Mouse (Mus musculus) midbrain, embryonic 16.5 days (tissue): Measurements from ENCODE around the gene Fam20c. TPM values are rescaled to one million over a fixed set of nuclear protein-coding genes. Genes with fewer than 3 reads are reported as not detected.
A peak's percentile ranks its signal among the peaks of the same experiment; 100 is the strongest.

Experiments used
- ATAC-seq: fragments of 200-750 bp; cut with Nextera tagmentation; 2 replicates; pipeline ENCODE4 v1.8.0; 2017; ENCODE audit warnings: moderate TSS enrichment
- H3K27ac ChIP-seq: fragments of 300-500 bp; sonication (generic); 2 replicates; pipeline ENCODE4 v1.5.1; 2014; ENCODE audit warnings: mild to moderate bottlenecking, low read length, mixed read lengths
- H3K27me3 ChIP-seq: fragments of 300-500 bp; sonication (generic); 2 replicates; pipeline ENCODE4 v1.6.1; 2014; ENCODE audit warnings: low read depth, low read length, mixed read lengths; ENCODE audit not compliant: control insufficient read depth, insufficient read depth
- H3K36me3 ChIP-seq: fragments of 300-500 bp; sonication (generic); 2 replicates; pipeline ENCODE4 v1.6.1; 2014; ENCODE audit warnings: mild to moderate bottlenecking, low read length, moderate library complexity, mixed read lengths; ENCODE audit not compliant: control insufficient read depth, insufficient read depth
- H3K4me1 ChIP-seq: fragments of 300-500 bp; sonication (generic); 2 replicates; pipeline ENCODE4 v1.6.1; 2014; ENCODE audit warnings: mild to moderate bottlenecking, low read length, mixed read lengths; ENCODE audit not compliant: control insufficient read depth, insufficient read depth
- H3K4me2 ChIP-seq: fragments of 300-500 bp; sonication (generic); 2 replicates; pipeline ENCODE4 v1.6.1; 2014; ENCODE audit warnings: mild to moderate bottlenecking, low read length, mixed read lengths
- H3K4me3 ChIP-seq: fragments of 300-500 bp; sonication (generic); 2 replicates; pipeline ENCODE4 v1.5.1; 2014; ENCODE audit warnings: low read depth, mild to moderate bottlenecking, low read length, moderate library complexity, mixed read lengths
- H3K9ac ChIP-seq: fragments of 300-500 bp; sonication (generic); 2 replicates; pipeline ENCODE4 v1.6.1; 2014; ENCODE audit warnings: low read depth, low read length, mixed read lengths
- H3K9me3 ChIP-seq: fragments of 300-500 bp; sonication (generic); replicated peaks from 2 replicates; pipeline ENCODE4 v1.6.1; 2014; ENCODE audit warnings: mild to moderate bottlenecking, low read length, mixed read lengths; ENCODE audit not compliant: control insufficient read depth, poor library complexity, severe bottlenecking
- WGBS: fragments of 180-500 bp; shearing (Covaris S2); extraction: QIAGEN DNeasy Blood & Tissue Kit; methylation state at CpG from one replicate; pipeline ENCODE4 v1.1.7; 2014; 5-methylcytosine and 5-hydroxymethylcytosine counted together
- polyA plus RNA-seq: library from polyadenylated mRNA; unstranded; fragments of >200 nt; fragmentation: Nextera tagmentation; extraction: Ambion mirVana; gene quantifications from 2 replicates; pipeline ENCODE4 v1.2.1, GENCODE M21; 2015

Fam20c gene
- polyA plus RNA-seq: 41.9 and 44.7 TPM in 2 replicates

DNA sequence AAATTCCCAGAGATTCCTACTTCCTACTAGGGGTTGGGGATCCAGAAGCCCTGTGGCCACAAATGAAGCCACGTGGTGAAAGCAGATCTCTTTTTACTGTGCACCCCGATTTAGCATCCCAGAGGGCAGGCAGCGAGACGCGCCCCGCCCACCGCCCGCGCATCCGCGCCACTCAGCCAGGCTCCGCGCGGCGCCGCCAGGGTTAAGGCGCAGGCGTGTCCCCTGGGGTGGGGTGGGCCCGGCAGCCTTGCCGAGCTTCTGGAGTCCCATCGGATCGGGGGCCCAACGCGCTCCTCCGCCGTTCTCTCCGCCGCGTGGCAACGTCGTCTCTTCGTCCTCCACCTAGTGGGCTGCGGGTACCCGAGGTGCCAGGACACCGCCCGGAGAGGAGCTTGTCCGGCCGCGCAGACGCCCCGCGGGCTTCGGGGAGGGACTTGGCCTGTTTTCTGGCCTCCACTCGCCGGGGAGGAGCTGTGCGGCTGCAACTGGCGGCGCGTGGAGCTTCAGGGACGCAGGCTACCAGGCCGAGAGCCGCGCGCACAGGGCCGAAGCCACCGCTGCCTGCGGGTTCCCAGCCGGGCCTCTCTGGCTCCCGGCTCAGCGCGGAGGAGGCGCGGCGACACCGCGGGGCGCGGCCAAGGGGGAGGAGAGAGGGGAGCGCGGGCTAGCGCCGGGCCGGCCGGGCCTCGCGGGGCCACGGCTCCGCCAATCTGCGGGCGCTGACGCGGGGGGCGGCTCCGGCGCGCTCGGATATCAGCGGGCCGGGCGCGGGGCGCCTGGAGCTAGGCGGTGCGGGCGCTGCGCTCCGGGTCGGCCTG lies at the start of gene Fam20c:
Gene Fam20c, plus strand, starts transcription at position 212 of the 818 bp plus-strand sequence.
- H3K4me1 ChIP-seq: peaks cover 34% of the 10 kb centered on the region

DNA sequence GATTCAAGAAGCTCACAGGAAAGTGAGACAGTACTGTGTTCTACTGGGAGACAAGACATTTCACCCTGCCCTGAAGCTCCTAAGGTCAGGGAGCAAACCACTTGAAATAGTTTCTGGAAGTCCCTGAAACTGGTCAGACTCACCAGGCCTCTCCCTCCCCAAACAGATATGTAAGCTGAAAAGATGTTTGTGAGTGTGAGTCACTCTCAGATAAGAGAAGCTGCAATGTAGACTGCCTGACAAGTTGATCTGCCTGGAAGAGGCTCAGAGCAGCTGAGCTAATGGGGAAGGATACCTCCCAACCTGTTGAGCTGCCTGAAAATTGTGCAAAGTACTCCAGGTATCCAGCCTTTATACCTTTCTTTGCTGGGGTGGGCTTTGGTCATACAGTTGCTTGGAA lies 46.9 kb upstream of the Fam20c start:
- H3K9ac ChIP-seq: no peak overlapping the region

More for the DNA sequence above, at the start of gene Fam20c:
- Histone ChIP-seq H3K9ac (peak within 1 kb of the TSS; percentile 85), H3K4me2 (peak within 1 kb of the TSS; percentile 84), H3K27ac (peak within 1 kb of the TSS; percentile 94), H3K27me3 (no peaks in the 10 kb centered on the region), H3K9me3 (no peaks in the 10 kb centered on the region), H3K36me3 (peaks cover 2% of the 10 kb centered on the region), H3K4me3 (peak within 1 kb of the TSS; percentile 63)
- under 1% methylated on average over 91 of the region's 98 CpGs for WGBS
- ATAC-seq: peak; percentile 79

DNA sequence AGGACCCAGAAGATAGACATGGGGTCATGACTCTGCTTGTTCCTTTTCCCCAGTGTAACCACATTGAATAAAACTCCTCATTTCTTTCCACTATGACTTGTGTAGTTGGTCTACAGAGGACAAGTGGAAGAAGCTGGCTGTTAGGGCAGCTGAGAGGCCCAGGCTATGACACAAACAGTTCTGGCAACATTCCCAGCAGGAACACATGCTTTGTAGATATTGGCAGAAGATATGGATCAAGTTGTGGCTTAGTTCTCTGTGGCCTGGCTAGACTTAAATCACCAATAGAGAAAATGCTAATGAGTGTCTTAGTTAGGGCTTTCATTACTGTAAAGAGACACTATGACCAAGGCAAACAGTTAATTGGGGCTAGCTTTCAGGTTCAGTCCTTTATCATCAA lies 45.7 kb upstream of the Fam20c start:
- ATAC-seq: no peak
- no peaks in the 10 kb centered on the region for H3K36me3 ChIP-seq
- no peaks in the 10 kb centered on the region for H3K27me3 ChIP-seq
- no peaks in the 10 kb centered on the region for H3K9me3 ChIP-seq
- no peaks in the 10 kb centered on the region for H3K4me1 ChIP-seq
- no peak overlapping the region for H3K4me2 ChIP-seq
- H3K9ac ChIP-seq: no peak overlapping the region
- H3K4me3 ChIP-seq: no peak overlapping the region
- H3K27ac ChIP-seq: no peak overlapping the region

More for the DNA sequence above, 46.9 kb upstream of the Fam20c start:
- H3K4me1 ChIP-seq: no peaks in the 10 kb centered on the region
- H3K4me2 ChIP-seq: no peak overlapping the region
- no peaks in the 10 kb centered on the region for H3K36me3 ChIP-seq
- H3K27me3 ChIP-seq: no peaks in the 10 kb centered on the region
- H3K27ac ChIP-seq: no peak overlapping the region
- ATAC-seq: no peak
- H3K9me3 ChIP-seq: no peaks in the 10 kb centered on the region
- H3K4me3 ChIP-seq: no peak overlapping the region

DNA sequence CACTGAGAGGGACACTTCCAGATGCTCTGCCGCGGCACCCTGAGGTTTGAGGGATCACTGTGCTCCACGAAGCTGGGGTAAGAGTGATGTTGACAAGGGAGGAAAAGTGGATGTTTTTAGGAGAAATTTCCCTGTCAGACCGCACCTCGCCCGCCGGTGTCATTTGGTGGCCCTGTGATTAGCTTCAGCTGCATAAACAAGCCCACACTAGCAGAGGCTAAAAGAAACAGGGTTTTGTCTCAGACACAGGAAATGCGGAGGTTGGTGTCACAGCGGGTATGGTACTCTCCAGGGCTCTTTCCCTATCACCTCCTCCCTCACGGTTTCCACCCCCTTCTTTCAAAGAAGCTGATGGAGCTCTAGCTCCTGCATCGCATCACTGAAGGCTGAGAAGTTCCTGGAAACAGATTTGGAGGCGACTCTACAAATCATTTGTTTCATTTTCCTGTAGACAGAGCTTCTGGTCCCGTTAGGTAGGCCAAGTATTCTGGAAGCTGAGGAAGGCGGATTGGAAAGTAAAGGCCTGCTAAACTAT lies 38.7 kb upstream of the Fam20c start:
- Histone ChIP-seq H3K36me3 (no peaks in the 10 kb centered on the region), H3K4me3 (no peak overlapping the region), H3K4me2 (no peak overlapping the region), H3K27me3 (no peaks in the 10 kb centered on the region), H3K9ac (no peak overlapping the region), H3K9me3 (no peaks in the 10 kb centered on the region), H3K4me1 (no peaks in the 10 kb centered on the region), H3K27ac (no peak overlapping the region)
- ATAC-seq: no peak
- 52% methylated on average over 14 of the region's 14 CpGs for WGBS

DNA sequence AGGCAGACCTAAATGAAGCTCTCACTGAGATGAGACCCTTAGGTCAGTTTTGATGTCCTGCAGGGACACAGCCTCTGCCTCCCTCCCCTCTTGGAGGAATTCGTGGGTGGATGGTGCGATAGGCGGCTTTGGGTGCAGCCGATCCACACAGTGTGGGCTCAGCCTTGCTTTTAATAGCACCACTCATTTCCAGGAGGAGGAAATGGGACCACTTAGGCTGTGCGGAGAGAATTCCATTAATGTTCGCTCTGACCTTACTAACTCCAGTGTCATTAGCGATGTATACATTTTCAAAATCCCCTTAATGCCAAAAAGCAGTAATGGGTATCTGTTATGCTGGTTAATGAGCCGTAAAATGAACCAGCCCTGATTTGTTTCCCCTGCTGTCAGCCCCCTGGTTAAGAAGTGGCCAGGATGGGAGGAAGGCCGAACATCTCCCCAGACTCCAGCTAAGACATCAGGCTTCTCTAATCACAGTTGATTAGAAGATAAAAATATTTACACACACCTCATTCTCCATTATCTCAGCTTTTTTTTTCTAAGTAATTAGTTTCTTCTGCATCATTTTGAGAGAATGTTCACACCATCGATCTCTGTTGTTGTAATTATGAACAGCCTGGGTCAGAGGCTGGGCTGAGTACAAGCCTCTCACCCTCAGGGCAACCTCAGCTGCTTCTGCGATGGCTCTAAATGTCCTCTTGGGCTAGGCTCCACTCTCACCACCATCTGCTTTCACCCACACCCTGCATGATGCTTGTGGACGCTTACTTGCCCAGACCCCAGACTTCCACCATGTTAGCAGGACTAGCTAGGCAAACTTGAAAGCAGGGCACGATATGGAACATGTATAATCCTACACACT lies 33.8 kb upstream of the Fam20c start:
- no peak for ATAC-seq

DNA sequence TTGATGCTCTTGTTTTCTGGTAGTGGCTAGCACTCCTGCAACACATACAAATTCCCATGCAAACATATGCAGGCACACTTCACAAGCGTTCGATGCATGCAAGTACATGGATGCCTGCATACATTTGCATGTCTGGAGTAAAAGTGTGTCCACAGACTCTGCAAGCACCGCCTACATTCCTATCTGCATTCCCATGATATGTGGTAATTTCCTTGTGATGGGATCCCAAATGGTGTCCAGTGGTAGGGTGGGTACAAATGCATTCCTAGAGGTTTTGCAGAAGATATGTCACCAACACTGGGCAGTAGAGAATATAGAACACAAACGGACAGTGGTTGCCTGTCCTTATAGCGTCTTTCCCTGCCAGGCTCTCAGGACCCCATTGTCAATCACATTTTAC lies 29.9 kb upstream of the Fam20c start:
- no peak overlapping the region for H3K9ac ChIP-seq
- H3K36me3 ChIP-seq: no peaks in the 10 kb centered on the region
- no peaks in the 10 kb centered on the region for H3K4me1 ChIP-seq
- no peak overlapping the region for H3K27ac ChIP-seq
- no peaks in the 10 kb centered on the region for H3K9me3 ChIP-seq
- H3K4me2 ChIP-seq: no peak overlapping the region
- 93% methylated on average over 5 of the region's 5 CpGs for WGBS
- H3K4me3 ChIP-seq: no peak overlapping the region
- ATAC-seq: no peak
- H3K27me3 ChIP-seq: no peaks in the 10 kb centered on the region

More for the DNA sequence above, 33.8 kb upstream of the Fam20c start:
- H3K4me2 ChIP-seq: no peak overlapping the region
- no peaks in the 10 kb centered on the region for H3K36me3 ChIP-seq
- WGBS: 58% methylated on average over 13 of the region's 13 CpGs
- no peaks in the 10 kb centered on the region for H3K4me1 ChIP-seq
- H3K9me3 ChIP-seq: no peaks in the 10 kb centered on the region
- H3K27ac ChIP-seq: no peak overlapping the region
- no peaks in the 10 kb centered on the region for H3K27me3 ChIP-seq
- no peak overlapping the region for H3K9ac ChIP-seq
- no peak overlapping the region for H3K4me3 ChIP-seq

DNA sequence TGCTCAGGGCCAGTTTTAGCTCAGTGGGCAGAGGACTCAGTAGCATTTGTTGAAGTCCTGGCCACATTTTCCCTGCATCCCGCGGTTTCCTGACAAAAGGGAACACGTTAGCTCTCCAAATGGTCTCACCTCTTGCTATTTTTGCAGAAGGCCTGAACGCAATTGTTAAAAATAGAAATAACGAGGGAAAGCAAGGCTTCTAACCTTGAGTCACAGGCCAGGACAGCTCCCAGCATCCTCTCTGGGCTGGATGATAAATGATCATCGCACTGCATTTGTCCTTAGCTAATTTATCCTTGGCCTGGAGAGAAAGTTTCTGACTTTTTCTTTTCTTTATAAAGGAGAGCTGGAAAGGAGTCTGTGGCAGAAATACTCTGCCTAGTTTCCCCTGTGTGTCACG lies 29.2 kb upstream of the Fam20c start:
- H3K27ac ChIP-seq: no peak overlapping the region
- no peak for ATAC-seq
- WGBS: 61% methylated on average over 7 of the region's 7 CpGs
- no peaks in the 10 kb centered on the region for H3K9me3 ChIP-seq
- H3K27me3 ChIP-seq: no peaks in the 10 kb centered on the region
- no peaks in the 10 kb centered on the region for H3K36me3 ChIP-seq
- no peaks in the 10 kb centered on the region for H3K4me1 ChIP-seq
- no peak overlapping the region for H3K4me2 ChIP-seq
- no peak overlapping the region for H3K9ac ChIP-seq
- H3K4me3 ChIP-seq: no peak overlapping the region

DNA sequence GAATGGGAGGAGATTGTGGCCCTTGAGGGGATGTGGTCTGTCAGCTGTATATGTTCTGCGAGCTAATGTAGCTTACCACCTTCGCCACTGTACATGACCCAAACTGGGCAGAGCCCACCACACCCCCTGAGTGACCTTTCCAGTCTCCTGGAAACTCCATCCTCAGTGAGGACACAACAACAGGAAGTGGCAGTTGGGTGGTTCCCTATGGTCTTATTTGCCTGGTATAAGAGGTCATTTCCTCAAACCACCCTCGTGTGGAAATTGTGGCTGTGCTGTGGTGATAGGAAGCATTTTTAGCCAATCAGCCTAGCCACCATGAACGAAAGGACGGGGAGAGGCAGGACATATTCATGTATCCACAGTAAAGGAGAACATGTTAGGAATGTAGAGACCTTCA lies 23.5 kb upstream of the Fam20c start:
- Histone ChIP-seq H3K27me3 (no peaks in the 10 kb centered on the region), H3K36me3 (no peaks in the 10 kb centered on the region), H3K4me3 (no peak overlapping the region), H3K4me2 (no peak overlapping the region), H3K27ac (no peak overlapping the region), H3K9ac (no peak overlapping the region), H3K4me1 (no peaks in the 10 kb centered on the region), H3K9me3 (no peaks in the 10 kb centered on the region)
- no peak for ATAC-seq
- 84% methylated on average over 5 of the region's 5 CpGs for WGBS
